Mouse (Mus musculus) urinary bladder, postnatal 25 days (tissue): Measurements from ENCODE around the gene Zmynd8.

Experiments used
- DNase-seq: peaks from one replicate; pipeline ENCODE4 v3.0.0; 2022; ENCODE audit warnings: low spot score

Zmynd8 gene

GRCm38 (mm10) chr2:165833468-165833867 is 65.3 kb downstream of the Zmynd8 start:
- DNase-seq = no peak

- DNase-seq = no peak
Observed at GRCm38 (mm10) chr2:165832720-165833119, 66.1 kb downstream of the Zmynd8 start.

GRCm38 (mm10) chr2:165832295-165832694 is 66.5 kb downstream of the Zmynd8 start:
- DNase-seq = no peak

GRCm38 (mm10) chr2:165831637-165832289 is 67.1 kb downstream of the Zmynd8 start:
- no peak for DNase-seq

GRCm38 (mm10) chr2:165828770-165829169 is 70.0 kb downstream of the Zmynd8 start:
- DNase-seq = no peak

GRCm38 (mm10) chr2:165825964-165826712 is 72.7 kb downstream of the Zmynd8 start:
- DNase-seq = peak; percentile 80

- DNase-seq = no peak
Observed at GRCm38 (mm10) chr2:165825261-165825900, 73.4 kb downstream of the Zmynd8 start.

GRCm38 (mm10) chr2:165824826-165825225 is 74.0 kb downstream of the Zmynd8 start:
- no peak for DNase-seq

GRCm38 (mm10) chr2:165822478-165822877 is 76.3 kb downstream of the Zmynd8 start:
- no peak for DNase-seq

GRCm38 (mm10) chr2:165821671-165822070 is 77.1 kb downstream of the Zmynd8 start:
- no peak for DNase-seq

GRCm38 (mm10) chr2:165820504-165821095 is 78.2 kb downstream of the Zmynd8 start:
- DNase-seq = no peak

- no peak for DNase-seq
Observed at GRCm38 (mm10) chr2:165820073-165820472, 78.7 kb downstream of the Zmynd8 start.

GRCm38 (mm10) chr2:165818985-165819948 is 79.5 kb downstream of the Zmynd8 start:
- peak; percentile 52 for DNase-seq

GRCm38 (mm10) chr2:165818570-165818969 is 80.2 kb downstream of the Zmynd8 start:
- no peak for DNase-seq

GRCm38 (mm10) chr2:165817437-165817836 is 81.4 kb downstream of the Zmynd8 start:
- DNase-seq = no peak

GRCm38 (mm10) chr2:165815103-165815880 is 83.5 kb downstream of the Zmynd8 start:
- DNase-seq = no peak

GRCm38 (mm10) chr2:165812889-165813288 is 85.9 kb downstream of the Zmynd8 start:
- no peak for DNase-seq

GRCm38 (mm10) chr2:165811536-165811935 is 87.3 kb downstream of the Zmynd8 start:
- peak; percentile 49 for DNase-seq

- DNase-seq = no peak
Observed at GRCm38 (mm10) chr2:165809901-165810477, 88.8 kb downstream of the Zmynd8 start.

GRCm38 (mm10) chr2:165809091-165809490 is 89.7 kb downstream of the Zmynd8 start:
- DNase-seq = no peak
